Mouse (Mus musculus): Measurements from ENCODE around the gene Zfy1. TPM values are rescaled to one million over a fixed set of nuclear protein-coding genes. Genes with fewer than 3 reads are reported as not detected.
"Not testable (repeated sequence)": the region's sequence is repeated elsewhere in the genome, so short reads cannot be mapped to it uniquely, and the experiment has no call there.

Gene Zfy1
- total RNA-seq (2021), result not detected
- long read RNA-seq, experiment 1, result 0 reads
- long read RNA-seq, experiment 2, result 0 reads

- DNase-seq, result not testable (repeated sequence)
These were observed at the start of gene Zfy1 for GRCm38 (mm10) chrY:797309-797708. TSS of gene Zfy1 (minus strand) at chrY:797409.

- DNase-seq, result no peak
These were observed 21.2 kb upstream of the Zfy1 start, which contains the start of gene Uba1y for GRCm38 (mm10) chrY:818396-818795. TSS of gene Uba1y (plus strand) at chrY:818649.

DNA sequence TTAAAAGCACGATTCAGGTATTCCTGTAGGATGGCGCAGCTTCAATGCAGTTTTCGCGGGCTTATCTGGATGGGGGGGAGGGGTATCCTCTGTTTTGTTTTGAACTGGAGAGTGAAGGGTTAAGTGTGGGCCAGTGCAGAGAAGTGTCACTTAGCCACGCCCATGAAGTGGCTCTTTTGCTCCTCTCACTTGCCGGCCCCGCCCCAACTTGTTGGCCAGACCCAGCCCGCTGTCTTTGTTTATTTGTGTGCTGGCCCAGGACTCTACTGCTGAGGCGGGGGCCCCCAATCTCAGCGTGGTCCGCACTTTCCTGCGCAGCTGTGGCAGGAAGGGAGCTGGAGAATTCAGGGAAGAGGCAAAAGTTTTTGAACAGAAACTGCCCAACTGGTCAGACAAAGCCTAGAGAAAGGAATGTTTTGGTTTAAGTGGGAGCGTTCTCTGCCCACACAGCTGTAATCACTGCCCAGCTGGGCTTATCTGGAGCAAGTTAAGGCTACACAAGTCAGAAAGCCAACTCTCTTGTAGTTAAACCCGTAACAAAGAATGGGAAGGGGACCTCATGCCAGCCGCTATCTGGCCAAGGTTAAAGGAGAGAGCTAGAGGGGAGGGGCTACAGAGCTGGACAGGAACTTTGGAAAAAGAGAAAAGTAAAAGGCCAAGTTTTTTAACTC, 11.9 kb upstream of the Zfy1 start:
- DNase-seq, result peak in 1 of 2 experiments; percentile 71

Other genes starting within 250 kb of the Zfy1 start
- gene Uba1y, start 21.2 kb upstream of the Zfy1 start, total RNA-seq (2021), result not detected
- gene Kdm5d, start 100.4 kb upstream of the Zfy1 start, total RNA-seq (2021), result 10 to 100 TPM in 1 of 2 experiments, under 1 TPM in 1; 0.03 to 20.8 TPM
- 10 to 100 TPM in 1 of 2 experiments, not detected in 1; 81.0 TPM for gene Eif2s3y, start 213.1 kb upstream of the Zfy1 start, total RNA-seq (2021)

Data from adrenal gland, postnatal 36 days (tissue).